Mouse (Mus musculus) hindbrain, embryonic 16.5 days (tissue): ENCODE measurements at regions not wholly inside any gene's neighbourhood (a gene's known extent, or its start where the extent isn't known, plus 50 kb on each side); places are given as distances from the start of the nearest gene placed in this dataset.

Experiments used
- ATAC-seq: fragments of 200-750 bp; cut with Nextera tagmentation; 2 replicates; pipeline ENCODE4 v1.8.0; 2017; ENCODE audit warnings: moderate TSS enrichment, moderate library complexity
- H3K27ac ChIP-seq: fragments of 300-500 bp; sonication (generic); 2 replicates; pipeline ENCODE4 v1.5.1; 2014; ENCODE audit warnings: low read depth, mild to moderate bottlenecking, control low read depth, low read length, moderate library complexity
- H3K27me3 ChIP-seq: fragments of 300-500 bp; sonication (generic); replicated peaks from 2 replicates; pipeline ENCODE4 v1.6.1; 2014; ENCODE audit warnings: low read length; ENCODE audit not compliant: control insufficient read depth, insufficient read depth
- H3K36me3 ChIP-seq: fragments of 300-500 bp; sonication (generic); 2 replicates; pipeline ENCODE4 v1.6.1; 2014; ENCODE audit warnings: mild to moderate bottlenecking, low read length, moderate library complexity, mixed read lengths; ENCODE audit not compliant: control insufficient read depth, insufficient read depth
- H3K4me1 ChIP-seq: fragments of 300-500 bp; sonication (generic); 2 replicates; pipeline ENCODE4 v1.6.1; 2014; ENCODE audit warnings: low read depth, low read length; ENCODE audit not compliant: control insufficient read depth, insufficient read depth
- H3K4me2 ChIP-seq: fragments of 300-500 bp; sonication (generic); 2 replicates; pipeline ENCODE4 v1.6.1; 2014; ENCODE audit warnings: mild to moderate bottlenecking, low read length, control low read depth, moderate library complexity
- H3K4me3 ChIP-seq: fragments of 300-500 bp; sonication (generic); 2 replicates; pipeline ENCODE4 v1.5.1; 2014; ENCODE audit warnings: mild to moderate bottlenecking, low read length, control low read depth, moderate library complexity
- H3K9ac ChIP-seq: fragments of 300-500 bp; sonication (generic); 2 replicates; pipeline ENCODE4 v1.6.1; 2014; ENCODE audit warnings: low read depth, mild to moderate bottlenecking, control low read depth, low read length, moderate library complexity
- H3K9me3 ChIP-seq: fragments of 300-500 bp; sonication (generic); 2 replicates; pipeline ENCODE4 v1.6.1; 2014; ENCODE audit warnings: mild to moderate bottlenecking, low read length, moderate library complexity; ENCODE audit not compliant: control insufficient read depth
- WGBS: fragments of 180-500 bp; shearing (Covaris S2); extraction: QIAGEN DNeasy Blood & Tissue Kit; methylation state at CpG from one replicate; pipeline ENCODE4 v1.1.7; 2014; 5-methylcytosine and 5-hydroxymethylcytosine counted together

DNA sequence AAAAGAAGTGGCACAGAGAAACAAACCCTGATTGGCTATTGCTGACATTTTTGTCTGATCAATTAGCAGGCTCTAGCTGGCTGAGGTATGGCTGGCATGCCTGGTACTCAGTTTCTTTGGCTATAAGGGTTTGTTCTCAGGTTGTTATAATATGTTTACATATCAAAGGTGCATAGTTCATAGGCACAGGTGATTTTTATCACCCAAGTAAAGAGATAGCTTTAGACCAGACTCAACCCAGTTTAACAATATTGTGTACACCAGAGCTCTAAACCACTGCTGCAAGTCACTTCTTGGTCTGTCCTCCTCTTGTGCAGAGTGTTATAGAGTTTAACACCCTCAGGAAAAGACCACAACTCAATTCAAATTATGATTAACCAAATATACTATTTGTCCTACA lies 65.8 kb upstream of the Ifngr1 start:
- no peak overlapping the region for H3K9ac ChIP-seq
- no peak for ATAC-seq
- no peak overlapping the region for H3K27ac ChIP-seq
- H3K4me3 ChIP-seq: no peak overlapping the region
- no peak overlapping the region for H3K4me2 ChIP-seq
- no peaks in the 10 kb centered on the region for H3K4me1 ChIP-seq
- no peaks in the 10 kb centered on the region for H3K9me3 ChIP-seq
- no peaks in the 10 kb centered on the region for H3K36me3 ChIP-seq
- no peaks in the 10 kb centered on the region for H3K27me3 ChIP-seq

DNA sequence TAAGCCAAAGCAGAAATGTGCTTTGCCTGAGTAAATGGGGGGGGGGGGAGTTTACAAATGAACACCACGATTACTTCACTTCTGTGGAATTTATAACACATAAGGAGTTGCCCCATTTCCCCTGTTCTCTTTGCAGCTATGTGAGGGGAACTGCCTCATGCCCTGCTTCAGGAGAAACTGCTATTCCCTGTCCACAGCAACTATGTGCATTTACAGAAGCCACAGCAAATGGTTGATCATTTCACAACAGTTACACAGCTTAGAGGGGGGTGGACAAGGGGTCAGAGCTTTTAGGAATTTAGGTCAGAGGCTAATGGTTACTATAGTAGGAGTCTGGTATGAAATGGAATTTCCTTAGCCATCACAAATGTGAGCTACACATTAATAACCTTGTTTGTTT lies 65.4 kb upstream of the Ifngr1 start:
- Histone ChIP-seq H3K27ac (no peak overlapping the region), H3K9ac (no peak overlapping the region), H3K27me3 (no peaks in the 10 kb centered on the region), H3K36me3 (no peaks in the 10 kb centered on the region), H3K4me3 (no peak overlapping the region), H3K4me2 (no peak overlapping the region), H3K9me3 (no peaks in the 10 kb centered on the region), H3K4me1 (no peaks in the 10 kb centered on the region)
- no peak for ATAC-seq
- WGBS: 47% methylated on average over 1 of the region's 1 CpGs

GRCm38 (mm10) chr10:19529655-19530054 lies 62.1 kb upstream of the Ifngr1 start:
- Histone ChIP-seq H3K4me2 (no peak overlapping the region), H3K36me3 (no peaks in the 10 kb centered on the region), H3K27ac (no peak overlapping the region), H3K4me1 (no peaks in the 10 kb centered on the region), H3K27me3 (no peaks in the 10 kb centered on the region), H3K9me3 (no peaks in the 10 kb centered on the region), H3K9ac (no peak overlapping the region), H3K4me3 (no peak overlapping the region)
- ATAC-seq: no peak
- WGBS: 93% methylated on average over 5 of the region's 5 CpGs

GRCm38 (mm10) chr10:19530056-19530455 lies 61.7 kb upstream of the Ifngr1 start:
- no peak for ATAC-seq
- H3K9me3 ChIP-seq: no peaks in the 10 kb centered on the region
- no peak overlapping the region for H3K9ac ChIP-seq
- H3K4me3 ChIP-seq: no peak overlapping the region
- no peak overlapping the region for H3K27ac ChIP-seq
- 94% methylated on average over 6 of the region's 6 CpGs for WGBS
- H3K4me2 ChIP-seq: no peak overlapping the region
- no peaks in the 10 kb centered on the region for H3K36me3 ChIP-seq
- H3K4me1 ChIP-seq: no peaks in the 10 kb centered on the region
- H3K27me3 ChIP-seq: no peaks in the 10 kb centered on the region

DNA sequence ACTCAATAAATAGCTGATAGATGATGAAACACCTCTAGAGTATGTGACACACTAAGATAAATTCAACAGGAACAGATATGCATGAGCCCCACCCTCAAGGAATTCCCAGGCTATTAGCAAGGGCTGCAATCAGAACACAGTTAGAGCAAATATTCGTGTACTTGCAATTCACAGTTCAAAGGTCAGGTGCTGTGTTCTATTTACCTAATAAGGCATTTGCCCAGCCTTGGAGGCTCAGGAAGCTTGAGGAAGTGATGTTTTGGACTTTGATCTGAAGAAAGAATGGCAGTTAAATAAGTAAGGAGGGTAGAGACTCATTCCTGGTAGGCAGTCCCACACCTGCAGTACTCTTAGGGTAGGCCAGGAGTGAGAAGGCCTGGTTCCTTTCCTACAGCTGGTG lies 60.3 kb upstream of the Ifngr1 start:
- H3K27me3 ChIP-seq: no peaks in the 10 kb centered on the region
- H3K9me3 ChIP-seq: no peaks in the 10 kb centered on the region
- H3K4me2 ChIP-seq: no peak overlapping the region
- H3K9ac ChIP-seq: no peak overlapping the region
- no peak overlapping the region for H3K27ac ChIP-seq
- no peaks in the 10 kb centered on the region for H3K36me3 ChIP-seq
- 57% methylated on average over 1 of the region's 1 CpGs for WGBS
- no peak overlapping the region for H3K4me3 ChIP-seq
- no peaks in the 10 kb centered on the region for H3K4me1 ChIP-seq
- ATAC-seq: no peak

- Histone ChIP-seq H3K27me3 (no peaks in the 10 kb centered on the region), H3K9me3 (no peaks in the 10 kb centered on the region), H3K4me1 (no peaks in the 10 kb centered on the region), H3K4me3 (no peak overlapping the region), H3K27ac (no peak overlapping the region), H3K9ac (no peak overlapping the region), H3K36me3 (no peaks in the 10 kb centered on the region), H3K4me2 (no peak overlapping the region)
- no peak for ATAC-seq
- WGBS: 85% methylated on average over 3 of the region's 3 CpGs
Observed at GRCm38 (mm10) chr10:19532790-19533189, 59.0 kb upstream of the Ifngr1 start.

- no peak for ATAC-seq
- H3K4me1 ChIP-seq: no peaks in the 10 kb centered on the region
- no peaks in the 10 kb centered on the region for H3K27me3 ChIP-seq
- H3K9me3 ChIP-seq: no peaks in the 10 kb centered on the region
- H3K4me2 ChIP-seq: no peak overlapping the region
- H3K27ac ChIP-seq: no peak overlapping the region
- H3K9ac ChIP-seq: no peak overlapping the region
- H3K4me3 ChIP-seq: no peak overlapping the region
- WGBS: 94% methylated on average over 1 of the region's 1 CpGs
- no peaks in the 10 kb centered on the region for H3K36me3 ChIP-seq
Observed at GRCm38 (mm10) chr10:19533846-19534245, 57.9 kb upstream of the Ifngr1 start.
